Mouse (Mus musculus): ENCODE measurements at regions not wholly inside any gene's neighbourhood (a gene's known extent, or its start where the extent isn't known, plus 50 kb on each side); places are given as distances from the start of the nearest gene placed in this dataset.

DNA sequence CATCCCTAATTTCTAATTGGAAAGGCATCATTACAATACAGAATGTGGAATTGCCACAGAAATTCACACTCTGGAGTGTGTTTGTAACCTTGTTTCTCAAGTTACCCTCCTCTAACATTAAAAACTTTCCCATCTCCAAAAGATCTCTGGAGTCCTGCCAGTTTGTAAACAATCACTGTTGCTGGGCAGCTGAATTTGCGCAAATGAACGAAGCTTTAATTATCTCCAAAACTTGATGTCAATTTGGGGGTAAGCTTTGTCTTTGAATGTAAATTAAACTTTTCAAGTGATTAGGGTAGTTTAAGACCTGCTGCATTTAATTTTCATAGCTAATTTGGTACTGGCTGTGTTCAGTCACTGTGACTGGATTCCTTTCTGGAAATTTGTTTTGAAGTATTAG is 191.8 kb upstream of the Cdh10 start:
- Histone ChIP-seq H3K79me2 (replicated peaks; ENCODE audit: control insufficient read depth, extremely low read depth, insufficient read depth, poor library complexity, severe bottlenecking) (no peaks in the 10 kb centered on the region), H3K27me3 (replicated peaks) (no peaks in the 10 kb centered on the region), H3K36me3 (replicated peaks in 1 of 2; ENCODE audit: control insufficient read depth in 1 of 2, insufficient read depth in 1 of 2, low read length in 1 of 2) (no peaks in the 10 kb centered on the region), H3K4me3 (replicated peaks in 1 of 3; ENCODE audit: low read depth in 2 of 3, low read length in 2 of 3, poor library complexity in 1 of 3) (no peak overlapping the region), H3K9ac (ENCODE audit: insufficient read depth, low read depth) (no peak overlapping the region), H3K4me2 (ENCODE audit: insufficient read depth, low read depth, poor library complexity, severe bottlenecking) (no peak overlapping the region), H3K27ac (ENCODE audit: insufficient read depth, low read depth) (no peak overlapping the region), H3K4me1 (ENCODE audit: control insufficient read depth in 1 of 2, insufficient read depth in 2 of 2) (no peaks in the 10 kb centered on the region), H3K9me3 (replicated peaks; ENCODE audit: low read length) (peaks cover 54% of the 10 kb centered on the region)
- TF ChIP-seq USF2 (conservative IDR thresholded peaks at IDR 0.05; ENCODE audit: low read depth, low read length), result no peak
- no peak for TF ChIP-seq MYC (IDR thresholded peaks at IDR 0.05; ENCODE audit: low read depth, low read length)
- TF ChIP-seq POLR2AphosphoS2 (IDR thresholded peaks at IDR 0.05; ENCODE audit: low read depth, low read length), result no peak
- no peak for TF ChIP-seq CHD1 (IDR thresholded peaks at IDR 0.05; ENCODE audit: low read depth, low read length)
- DNase-seq (ENCODE audit: extremely low read depth), result no peak
- in situ Hi-C loops (cut with MboI; ENCODE audit: low pct_ligation_motif_present, low pct_unique_long_range_greater_than_20kb, low sequenced_read_pairs), result no loop called here
- dilution Hi-C loops (cut with MboI; ENCODE audit: extremely low pct_ligation_motif_present, extremely low pct_unique_long_range_greater_than_20kb, low sequenced_read_pairs), result no loop called here

Measured in CH12.LX (cell line).